Mouse (Mus musculus): ENCODE results near the gene Cage1. TPM values are rescaled to one million over a fixed set of nuclear protein-coding genes. Genes with fewer than 3 reads are reported as not detected.

Gene Cage1
- polyA plus RNA-seq, 1 experiment from 2014 or later: 1.0 TPM

DNA sequence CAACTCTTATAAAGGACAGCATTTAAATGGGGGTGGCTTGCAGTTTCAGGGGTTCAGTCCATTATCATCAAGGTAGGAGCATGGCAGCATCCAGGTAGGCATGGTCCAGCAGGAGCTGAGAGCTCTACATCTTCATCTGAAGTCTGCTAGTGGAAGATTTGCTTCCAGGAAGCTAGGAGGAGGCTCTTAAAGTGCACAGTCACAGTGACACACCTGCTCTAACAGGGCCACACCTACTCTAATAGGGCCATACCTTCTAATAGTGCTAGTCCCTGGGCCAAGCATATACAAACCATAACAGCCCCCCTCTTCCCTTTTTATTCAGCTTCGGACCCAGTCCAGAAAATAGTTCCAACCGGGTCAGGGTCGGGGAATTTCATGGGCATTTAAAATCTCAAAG is 37.2 kb downstream of the Cage1 start:
- no peaks in the 10 kb centered on the region for H3K27me3 ChIP-seq (ENCODE audit: control insufficient read depth, insufficient read depth, low read length)
- H3K36me3 ChIP-seq (ENCODE audit: control insufficient read depth, insufficient read depth, low read length): no peaks in the 10 kb centered on the region
- H3K4me1 ChIP-seq (replicated peaks; ENCODE audit: control insufficient read depth, insufficient read depth, low read length): no peaks in the 10 kb centered on the region
- no peak overlapping the region for H3K4me3 ChIP-seq (ENCODE audit: low read depth, low read length)
- no peaks in the 10 kb centered on the region for H3K9me3 ChIP-seq (ENCODE audit: control insufficient read depth, low read length)
- H3K27ac ChIP-seq (ENCODE audit: low read depth, low read length): no peak overlapping the region
- no peak overlapping the region for H3K9ac ChIP-seq (ENCODE audit: low read depth, low read length)
- H3K4me2 ChIP-seq (replicated peaks; ENCODE audit: low read depth, low read length): no peak overlapping the region
- DNase-seq (ENCODE audit: low spot score): no peak
- 71% methylated on average over 3 of the region's 3 CpGs for whole genome bisulfite sequencing
- no peak for ATAC-seq (ENCODE audit: low FRiP score)

DNA sequence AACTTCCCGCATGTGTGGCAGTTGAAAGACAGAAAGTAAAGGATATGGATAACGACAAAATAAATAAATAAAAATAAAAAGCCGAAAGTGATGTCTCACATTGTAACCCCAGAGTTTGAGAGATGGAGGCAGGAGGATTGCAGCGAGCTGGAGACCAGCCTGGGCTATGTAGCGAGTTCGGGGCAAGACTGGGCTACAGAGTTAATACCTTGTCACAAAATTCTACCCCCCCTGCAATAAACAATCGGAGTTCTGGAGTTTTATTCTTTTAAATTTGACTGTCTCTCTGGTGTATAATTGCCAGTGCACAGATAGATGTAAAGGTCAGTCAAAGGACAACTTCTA is 42.5 kb downstream of the Cage1 start:
- no peaks in the 10 kb centered on the region for H3K9me3 ChIP-seq (ENCODE audit: control insufficient read depth, low read length)
- H3K27ac ChIP-seq (ENCODE audit: low read depth, low read length): 0 out of 2 replicates have a peak overlapping the region, but pooled peaks have one; percentile 88
- H3K9ac ChIP-seq (ENCODE audit: low read depth, low read length): peak overlapping the region; percentile 44
- H3K36me3 ChIP-seq (ENCODE audit: control insufficient read depth, insufficient read depth, low read length): peaks cover 3% of the 10 kb centered on the region; the same call in 1 of the 2 replicates
- H3K4me1 ChIP-seq (replicated peaks; ENCODE audit: control insufficient read depth, insufficient read depth, low read length): 0 out of 2 replicates have a peak, but pooled peaks cover 4% of the 10 kb centered on the region
- H3K4me3 ChIP-seq (ENCODE audit: low read depth, low read length): peak overlapping the region; percentile 93
- no peaks in the 10 kb centered on the region for H3K27me3 ChIP-seq (ENCODE audit: control insufficient read depth, insufficient read depth, low read length)
- DNase-seq (ENCODE audit: low spot score): no peak
- peak; percentile 66 for ATAC-seq (ENCODE audit: low FRiP score)
- peak overlapping the region; percentile 31; the same call in 1 of the 2 replicates for H3K4me2 ChIP-seq (replicated peaks; ENCODE audit: low read depth, low read length)
- WGBS: 24% methylated on average over 7 of the region's 7 CpGs

DNA sequence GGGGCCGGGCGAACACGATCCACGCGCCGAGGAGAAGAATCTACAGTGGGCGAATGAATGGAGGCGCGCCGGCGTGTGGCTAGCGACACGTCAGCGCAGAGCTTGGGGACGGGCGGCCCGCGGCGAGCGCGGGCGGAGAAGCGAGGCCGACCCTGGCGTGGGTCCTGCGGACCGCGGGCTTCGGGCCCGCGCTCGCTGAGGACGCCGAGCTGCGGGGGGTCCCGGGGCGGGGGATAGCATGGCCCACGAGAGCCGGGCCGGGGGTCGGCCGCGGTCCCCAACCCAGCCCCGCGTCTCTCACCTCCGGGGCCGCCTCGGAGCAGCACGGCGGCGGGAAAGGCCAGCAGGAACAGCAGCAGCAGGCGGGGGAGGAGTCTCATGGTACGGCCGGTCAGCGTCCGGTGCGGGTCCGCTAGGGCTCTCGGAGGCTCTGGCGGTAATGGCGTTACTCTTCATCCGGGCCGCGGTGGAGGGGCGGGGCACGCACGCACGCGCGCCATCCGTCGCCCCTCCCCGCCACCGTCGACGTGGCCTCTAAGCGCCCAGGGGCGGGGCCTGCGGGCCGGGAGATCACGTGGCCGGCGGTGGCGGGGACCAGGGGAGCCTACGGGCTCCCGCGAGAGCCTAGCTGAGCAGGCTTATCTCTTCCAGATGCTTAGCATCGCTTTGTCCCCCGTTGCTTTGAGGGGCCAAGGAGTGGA is 43.0 kb downstream of the Cage1 start, which contains the start of gene Ssr1:
Gene Ssr1 (minus strand): TSS at position 514 of the 701 bp plus-strand sequence.
- Histone ChIP-seq H3K36me3 (ENCODE audit: control insufficient read depth, insufficient read depth, low read length) (peaks cover 7% of the 10 kb centered on the region; the same call in 1 of the 2 replicates), H3K9ac (ENCODE audit: low read depth, low read length) (peak within 1 kb of the TSS; percentile 94), H3K27me3 (ENCODE audit: control insufficient read depth, insufficient read depth, low read length) (no peaks in the 10 kb centered on the region), H3K27ac (ENCODE audit: low read depth, low read length) (peak within 1 kb of the TSS; percentile 88), H3K4me3 (ENCODE audit: low read depth, low read length) (peak within 1 kb of the TSS; percentile 93), H3K4me2 (replicated peaks; ENCODE audit: low read depth, low read length) (peak within 1 kb of the TSS; percentile 76), H3K9me3 (ENCODE audit: control insufficient read depth, low read length) (no peaks in the 10 kb centered on the region), H3K4me1 (replicated peaks; ENCODE audit: control insufficient read depth, insufficient read depth, low read length) (0 out of 2 replicates have a peak, but pooled peaks cover 4% of the 10 kb centered on the region)
- ATAC-seq (ENCODE audit: low FRiP score) (peak; percentile 98), DNase-seq (ENCODE audit: low spot score) (peak; percentile 99)
- under 1% methylated on average over 81 of the region's 89 CpGs for WGBS

DNA sequence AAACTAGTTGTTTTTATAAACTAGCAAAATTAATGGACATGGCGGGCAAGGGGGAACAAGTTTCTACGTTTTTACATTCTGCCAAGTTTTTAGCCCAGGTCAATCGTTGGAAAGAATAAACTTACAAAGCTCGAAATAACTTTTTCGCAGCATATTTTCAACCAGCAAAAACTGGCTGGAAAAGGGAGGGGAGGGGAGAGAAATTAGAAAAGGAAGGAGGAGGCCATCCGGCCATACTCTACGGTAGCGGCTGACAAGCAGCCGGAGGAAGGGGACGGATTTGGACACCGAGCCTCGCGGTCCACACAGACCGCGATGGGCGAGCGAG is 43.5 kb downstream of the Cage1 start:
- ATAC-seq (ENCODE audit: low FRiP score) (no peak), DNase-seq (ENCODE audit: low spot score) (no peak)
- Histone ChIP-seq H3K9ac (ENCODE audit: low read depth, low read length) (peak overlapping the region; percentile 94), H3K36me3 (ENCODE audit: control insufficient read depth, insufficient read depth, low read length) (peaks cover 7% of the 10 kb centered on the region; the same call in 1 of the 2 replicates), H3K9me3 (ENCODE audit: control insufficient read depth, low read length) (no peaks in the 10 kb centered on the region), H3K27me3 (ENCODE audit: control insufficient read depth, insufficient read depth, low read length) (no peaks in the 10 kb centered on the region), H3K27ac (ENCODE audit: low read depth, low read length) (peak overlapping the region; percentile 88), H3K4me2 (replicated peaks; ENCODE audit: low read depth, low read length) (peak overlapping the region; percentile 76), H3K4me1 (replicated peaks; ENCODE audit: control insufficient read depth, insufficient read depth, low read length) (0 out of 2 replicates have a peak, but pooled peaks cover 4% of the 10 kb centered on the region), H3K4me3 (ENCODE audit: low read depth, low read length) (peak overlapping the region; percentile 93)
- under 1% methylated on average over 17 of the region's 17 CpGs for WGBS

DNA sequence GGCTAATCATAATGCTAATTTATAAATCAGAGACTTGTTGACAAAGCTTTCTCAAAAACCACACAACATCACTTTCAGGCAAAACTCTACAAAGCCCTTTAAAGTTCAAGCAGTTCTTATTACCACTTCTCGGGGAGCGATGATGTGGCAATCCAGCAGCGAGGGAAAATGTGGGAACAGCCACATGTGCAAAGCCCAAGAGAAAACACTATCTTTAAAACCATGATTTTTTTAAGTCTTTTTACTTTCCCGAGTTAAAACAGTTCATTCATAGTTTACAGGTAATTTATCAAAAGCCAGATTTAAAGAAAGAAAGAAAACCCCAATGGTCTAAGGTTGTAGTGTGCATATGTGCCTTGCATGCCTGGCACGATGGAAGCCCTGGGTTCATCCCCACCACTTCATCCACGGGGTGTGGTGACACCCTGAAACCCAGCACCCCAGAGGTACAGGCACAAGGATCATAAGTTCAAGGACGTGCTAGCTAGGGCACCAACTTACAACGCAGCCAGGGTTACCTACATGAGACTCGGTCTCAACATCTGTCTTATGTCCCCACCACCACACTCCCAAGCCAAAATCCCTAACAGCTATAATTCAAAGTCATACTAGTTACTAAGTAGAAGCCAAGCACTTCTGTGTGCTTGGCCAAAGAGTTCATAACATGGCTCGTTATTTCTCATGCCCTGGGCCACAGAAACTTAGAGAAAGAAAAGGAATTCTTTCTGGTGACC is 44.1 kb downstream of the Cage1 start:
- ATAC-seq (ENCODE audit: low FRiP score) (no peak), DNase-seq (ENCODE audit: low spot score) (peak; percentile 36)
- Histone ChIP-seq H3K9ac (ENCODE audit: low read depth, low read length) (peak overlapping the region; percentile 94), H3K36me3 (ENCODE audit: control insufficient read depth, insufficient read depth, low read length) (peaks cover 7% of the 10 kb centered on the region; the same call in 1 of the 2 replicates), H3K4me3 (ENCODE audit: low read depth, low read length) (peak overlapping the region; percentile 93), H3K4me2 (replicated peaks; ENCODE audit: low read depth, low read length) (peak overlapping the region; percentile 76), H3K9me3 (ENCODE audit: control insufficient read depth, low read length) (no peaks in the 10 kb centered on the region), H3K27me3 (ENCODE audit: control insufficient read depth, insufficient read depth, low read length) (no peaks in the 10 kb centered on the region), H3K27ac (ENCODE audit: low read depth, low read length) (no peak overlapping the region), H3K4me1 (replicated peaks; ENCODE audit: control insufficient read depth, insufficient read depth, low read length) (0 out of 2 replicates have a peak, but pooled peaks cover 4% of the 10 kb centered on the region)
- 15% methylated on average over 10 of the region's 10 CpGs for WGBS

DNA sequence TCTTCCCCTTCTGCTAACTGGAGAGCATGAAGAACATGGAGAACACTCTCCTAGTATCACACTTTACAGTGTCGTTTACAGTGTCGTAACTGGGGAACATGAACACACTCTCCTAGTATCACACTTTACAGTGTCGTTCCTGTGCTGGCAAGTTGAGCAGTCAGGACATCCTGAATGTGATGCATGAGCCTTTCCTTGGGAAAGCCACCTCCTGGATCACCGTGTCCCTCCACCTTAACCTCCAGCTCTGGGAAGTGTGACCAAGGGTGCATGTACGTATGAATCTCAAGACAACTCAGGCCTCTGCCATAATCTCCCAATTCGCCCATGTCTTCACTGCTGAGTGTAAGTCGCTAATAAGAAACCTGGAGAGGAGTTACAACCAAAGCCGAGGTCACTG is 47.2 kb downstream of the Cage1 start:
- 0 out of 2 replicates have a peak, but pooled peaks cover 4% of the 10 kb centered on the region for H3K4me1 ChIP-seq (replicated peaks; ENCODE audit: control insufficient read depth, insufficient read depth, low read length)

DNA sequence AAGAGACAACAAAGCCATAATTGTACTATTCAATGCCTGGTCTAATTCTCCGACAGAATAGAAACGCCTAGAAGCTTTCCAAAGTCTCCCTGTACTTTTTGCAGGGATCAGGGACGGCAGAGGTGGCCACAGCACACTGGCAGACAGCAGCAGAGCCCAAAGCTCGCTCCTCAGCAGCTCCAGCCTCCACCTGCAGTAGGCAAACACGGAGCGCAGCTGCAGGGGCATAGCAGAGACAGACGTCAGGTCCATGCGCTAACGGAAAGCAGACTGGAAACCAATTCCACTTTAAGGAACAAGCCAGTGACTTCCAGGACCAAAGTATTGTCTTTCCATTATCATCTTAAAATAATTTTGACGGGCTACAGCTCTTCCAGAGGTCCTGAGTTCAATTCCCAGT is 50.7 kb downstream of the Cage1 start:
- Histone ChIP-seq H3K4me3 (ENCODE audit: low read depth, low read length) (no peak overlapping the region), H3K9ac (ENCODE audit: low read depth, low read length) (no peak overlapping the region), H3K27ac (ENCODE audit: low read depth, low read length) (no peak overlapping the region), H3K9me3 (ENCODE audit: control insufficient read depth, low read length) (no peaks in the 10 kb centered on the region), H3K36me3 (ENCODE audit: control insufficient read depth, insufficient read depth, low read length) (peaks cover 18% of the 10 kb centered on the region; the same call in 1 of the 2 replicates), H3K4me1 (replicated peaks; ENCODE audit: control insufficient read depth, insufficient read depth, low read length) (no peaks in the 10 kb centered on the region), H3K4me2 (replicated peaks; ENCODE audit: low read depth, low read length) (no peak overlapping the region), H3K27me3 (ENCODE audit: control insufficient read depth, insufficient read depth, low read length) (no peaks in the 10 kb centered on the region)
- no peak for ATAC-seq (ENCODE audit: low FRiP score)
- 83% methylated on average over 10 of the region's 10 CpGs for WGBS
- DNase-seq (ENCODE audit: low spot score): no peak

More for the DNA sequence above, 47.2 kb downstream of the Cage1 start:
- H3K9ac ChIP-seq (ENCODE audit: low read depth, low read length): no peak overlapping the region
- no peak overlapping the region for H3K27ac ChIP-seq (ENCODE audit: low read depth, low read length)
- H3K27me3 ChIP-seq (ENCODE audit: control insufficient read depth, insufficient read depth, low read length): no peaks in the 10 kb centered on the region
- ATAC-seq (ENCODE audit: low FRiP score) (no peak), DNase-seq (ENCODE audit: low spot score) (no peak)
- H3K36me3 ChIP-seq (ENCODE audit: control insufficient read depth, insufficient read depth, low read length): peaks cover 12% of the 10 kb centered on the region; the same call in 1 of the 2 replicates
- H3K9me3 ChIP-seq (ENCODE audit: control insufficient read depth, low read length): no peaks in the 10 kb centered on the region
- no peak overlapping the region for H3K4me3 ChIP-seq (ENCODE audit: low read depth, low read length)
- WGBS: 94% methylated on average over 8 of the region's 8 CpGs
- no peak overlapping the region for H3K4me2 ChIP-seq (replicated peaks; ENCODE audit: low read depth, low read length)

DNA sequence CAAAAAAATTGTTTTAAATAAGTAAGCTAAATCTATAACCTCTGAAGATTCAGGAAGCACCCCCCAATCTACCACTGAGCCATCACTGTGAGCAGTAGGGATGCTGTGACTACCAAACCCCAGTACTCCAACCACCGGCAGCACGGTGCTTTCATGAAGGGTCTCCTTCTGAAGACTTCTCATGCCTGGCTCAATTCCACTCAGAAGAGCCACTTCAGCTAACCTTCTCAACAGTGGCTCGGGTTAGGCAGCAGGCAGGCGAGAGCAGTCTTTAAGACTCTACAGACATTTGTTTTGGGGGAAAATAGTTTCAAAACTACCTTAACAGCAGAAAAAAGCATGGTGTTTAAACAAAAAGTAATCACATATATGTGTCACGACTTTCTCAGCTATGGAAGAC is 55.8 kb downstream of the Cage1 start:
- H3K36me3 ChIP-seq (ENCODE audit: control insufficient read depth, insufficient read depth, low read length): peaks cover 12% of the 10 kb centered on the region; the same call in 1 of the 2 replicates
- no peaks in the 10 kb centered on the region for H3K27me3 ChIP-seq (ENCODE audit: control insufficient read depth, insufficient read depth, low read length)
- no peaks in the 10 kb centered on the region for H3K4me1 ChIP-seq (replicated peaks; ENCODE audit: control insufficient read depth, insufficient read depth, low read length)
- H3K9me3 ChIP-seq (ENCODE audit: control insufficient read depth, low read length): no peaks in the 10 kb centered on the region
- H3K4me3 ChIP-seq (ENCODE audit: low read depth, low read length): no peak overlapping the region
- DNase-seq (ENCODE audit: low spot score) (no peak), ATAC-seq (ENCODE audit: low FRiP score) (no peak)
- no peak overlapping the region for H3K27ac ChIP-seq (ENCODE audit: low read depth, low read length)
- no peak overlapping the region for H3K4me2 ChIP-seq (replicated peaks; ENCODE audit: low read depth, low read length)
- 94% methylated on average over 5 of the region's 5 CpGs for WGBS
- H3K9ac ChIP-seq (ENCODE audit: low read depth, low read length): no peak overlapping the region
